Mouse (Mus musculus) retina, postnatal 1 day (tissue): ENCODE measurements around the gene Acmsd.

Source experiments
- DNase-seq: peaks from one replicate; pipeline ENCODE4 v3.0.0-alpha.2; 2012

The Acmsd gene

GRCm38 (mm10) chr1:127776246-127776645 is 47.0 kb downstream of the Acmsd start:
- DNase-seq = no peak

- no peak for DNase-seq
These were observed 49.4 kb downstream of the Acmsd start for GRCm38 (mm10) chr1:127778611-127779010.

GRCm38 (mm10) chr1:127780142-127780541 is 50.9 kb downstream of the Acmsd start:
- no peak for DNase-seq

- DNase-seq = no peak
These were observed 51.6 kb downstream of the Acmsd start for GRCm38 (mm10) chr1:127780849-127781248.

- no peak for DNase-seq
These were observed 54.6 kb downstream of the Acmsd start for GRCm38 (mm10) chr1:127783862-127784261.

- DNase-seq = no peak
These were observed 56.7 kb downstream of the Acmsd start for GRCm38 (mm10) chr1:127785882-127786281.

- DNase-seq = no peak
These were observed 59.7 kb downstream of the Acmsd start for GRCm38 (mm10) chr1:127788943-127789342.

- no peak for DNase-seq
These were observed 64.2 kb downstream of the Acmsd start for GRCm38 (mm10) chr1:127793459-127793858.

- no peak for DNase-seq
These were observed 66.0 kb downstream of the Acmsd start for GRCm38 (mm10) chr1:127795087-127795769.

GRCm38 (mm10) chr1:127796341-127796740 is 67.1 kb downstream of the Acmsd start:
- DNase-seq = no peak

- DNase-seq = no peak
These were observed 67.5 kb downstream of the Acmsd start for GRCm38 (mm10) chr1:127796752-127797151.

GRCm38 (mm10) chr1:127802916-127803315 is 73.7 kb downstream of the Acmsd start:
- DNase-seq = no peak

GRCm38 (mm10) chr1:127808671-127809070 is 79.5 kb downstream of the Acmsd start:
- DNase-seq = no peak

- no peak for DNase-seq
These were observed 83.7 kb downstream of the Acmsd start for GRCm38 (mm10) chr1:127812929-127813328.

- DNase-seq = no peak
These were observed 87.2 kb downstream of the Acmsd start for GRCm38 (mm10) chr1:127816381-127816780.
